11 mouse cellular contexts compared by ENCODE assay signal in genomic region chr13:56209067-56209411, GRCm38 (mm10). TPM values are rescaled to one million over a fixed set of nuclear protein-coding genes. Genes with fewer than 3 reads are reported as not detected.
A peak's percentile ranks its signal among the peaks of the same experiment; 100 is the strongest.
DNase-seq lines count a peak whose midpoint lies in the region; ATAC-seq lines count a peak whose summit lies in the region.
"Had no signal": no experiment of that assay in that cellular context is flagged by ENCODE, and none has a peak within 500 bp of the region (broad histone marks: within the 10 kb centered on the region; RNA-seq: fewer than 3 reads in every experiment).

No protein-coding gene starts in this region.

- H3K4me2 ChIP-seq in heart, embryonic 11.5 days, result peak overlapping the region; percentile 39
- peak overlapping the region; percentile 36 for H3K4me2 ChIP-seq in neural tube, embryonic 11.5 days (ENCODE audit: low read depth)
- H3K4me2 ChIP-seq in limb, embryonic 13.5 days (replicated peaks), result peak overlapping the region; percentile 62

- H3K27me3 ChIP-seq in heart, embryonic 11.5 days (ENCODE audit: control insufficient read depth, insufficient read depth, low read length), result peaks cover 18% of the 10 kb centered on the region
- peaks cover 21% of the 10 kb centered on the region for H3K27me3 ChIP-seq in neural tube, embryonic 11.5 days (ENCODE audit: control insufficient read depth, insufficient read depth, low read length)
- H3K27me3 ChIP-seq in limb, embryonic 13.5 days, result peaks cover 11% of the 10 kb centered on the region

- no peaks in the 10 kb centered on the region for H3K4me1 ChIP-seq in heart, embryonic 11.5 days (ENCODE audit: control insufficient read depth, insufficient read depth, low read length)
- peaks cover 13% of the 10 kb centered on the region for H3K4me1 ChIP-seq in neural tube, embryonic 11.5 days (ENCODE audit: control insufficient read depth, insufficient read depth, low read length)
- H3K4me1 ChIP-seq in limb, embryonic 13.5 days, result peaks cover 15% of the 10 kb centered on the region

- no peak for ATAC-seq in heart, embryonic 11.5 days (replicated peaks; ENCODE audit: insufficient number of reproducible peaks, low FRiP score, low TSS enrichment)
- peak; percentile 48; the same call in 1 of the 2 replicates for ATAC-seq in neural tube, embryonic 11.5 days (ENCODE audit: insufficient read depth, low FRiP score, low TSS enrichment)
- no peak for ATAC-seq in limb, embryonic 13.5 days (ENCODE audit: low FRiP score, low read depth)

- H3K9me3 ChIP-seq in heart, embryonic 11.5 days (replicated peaks; ENCODE audit: control insufficient read depth, low read length), result no peaks in the 10 kb centered on the region; the same call in 1 of the 2 replicates
- H3K9me3 ChIP-seq in neural tube, embryonic 11.5 days (ENCODE audit: control insufficient read depth, low read length), result no peaks in the 10 kb centered on the region
- H3K9me3 ChIP-seq in limb, embryonic 13.5 days, result no peaks in the 10 kb centered on the region

- H3K9ac ChIP-seq in heart, embryonic 11.5 days (ENCODE audit: low read depth, low read length), result no peak overlapping the region
- peak overlapping the region; percentile 39; the same call in 1 of the 2 replicates for H3K9ac ChIP-seq in neural tube, embryonic 11.5 days (ENCODE audit: low read length)
- peak overlapping the region; percentile 54 for H3K9ac ChIP-seq in limb, embryonic 13.5 days

- no peak overlapping the region for H3K4me3 ChIP-seq in heart, embryonic 11.5 days (ENCODE audit: low read depth, low read length)
- H3K4me3 ChIP-seq in neural tube, embryonic 11.5 days (ENCODE audit: low read depth, low read length), result no peak overlapping the region
- H3K4me3 ChIP-seq in limb, embryonic 13.5 days, result peak overlapping the region; percentile 28
- H3K4me3 ChIP-seq: erythroblast, embryonic 14.5 days had no signal

- no peaks in the 10 kb centered on the region for H3K36me3 ChIP-seq in heart, embryonic 11.5 days (ENCODE audit: control insufficient read depth, insufficient read depth, low read length)
- H3K36me3 ChIP-seq in neural tube, embryonic 11.5 days (ENCODE audit: control insufficient read depth, insufficient read depth, low read length), result no peaks in the 10 kb centered on the region
- no peaks in the 10 kb centered on the region for H3K36me3 ChIP-seq in limb, embryonic 13.5 days

- WGBS in heart, embryonic 11.5 days (ENCODE audit: insufficient replicate concordance), result 18% methylated on average over 6 of the region's 8 CpGs
- 10% methylated on average over 8 of the region's 8 CpGs for WGBS in neural tube, embryonic 11.5 days
- 16% methylated on average over 8 of the region's 8 CpGs for WGBS in limb, embryonic 13.5 days

- no peak for DNase-seq in heart, adult 8-10 months (ENCODE audit: low spot score)
- DNase-seq in neural tube, embryonic 11.5 days (ENCODE audit: low spot score), result no peak
- DNase-seq in neural tube, embryonic 10.5 days (ENCODE audit: extremely low spot score, low spot score), result no peak
- no peak for DNase-seq in adrenal gland, postnatal 25 days
- DNase-seq in spleen, postnatal 14 days (ENCODE audit: low spot score in 2 of 2), result no peak
- DNase-seq in lung, postnatal 36 days, result no peak
- DNase-seq: spleen, adult 18-20 months had no signal

- H3K27ac ChIP-seq in heart, embryonic 11.5 days (ENCODE audit: low read depth, low read length), result no peak overlapping the region
- H3K27ac ChIP-seq in neural tube, embryonic 11.5 days (ENCODE audit: low read depth, low read length), result peak overlapping the region; percentile 65
- H3K27ac ChIP-seq in limb, embryonic 13.5 days, result no peak overlapping the region

RNA-seq across cellular contexts. Expression of gene Tifab, which starts 30.4 kb away (rescaled TPM):
- 0.33 and 0.55 TPM in 2 replicates for polyA plus RNA-seq in heart, embryonic 11.5 days (2014; fragmentation: Nextera tagmentation; extraction: Ambion mirVana)
- total RNA-seq in heart, adult 8-10 months (2022), result 1 to 10 TPM in 1 of 4 experiments, under 1 TPM in 3; 0.50 to 1.2 (median 0.82) TPM
- polyA plus RNA-seq in neural tube, embryonic 11.5 days (2014; fragmentation: Nextera tagmentation; extraction: Ambion mirVana), result 0.26 and 0.44 TPM in 2 replicates
- polyA plus RNA-seq in limb, embryonic 13.5 days (2015; fragmentation: Nextera tagmentation; extraction: Ambion mirVana), result 1.5 and 1.7 TPM in 2 replicates
- 1.1 and 1.5 TPM in 2 replicates for total RNA-seq in adrenal gland, postnatal 25 days (2021)

RNA-seq across cellular contexts. Expression of gene Neurog1, which starts 42.9 kb away (rescaled TPM):
- polyA plus RNA-seq in heart, embryonic 11.5 days (2014; fragmentation: Nextera tagmentation; extraction: Ambion mirVana), result 0.09 TPM in 1 of 2 replicates, not detected in the other
- total RNA-seq in heart, adult 8-10 months (2022), result not detected
- polyA plus RNA-seq in neural tube, embryonic 11.5 days (2014; fragmentation: Nextera tagmentation; extraction: Ambion mirVana), result 37.3 and 44.0 TPM in 2 replicates
- polyA plus RNA-seq in limb, embryonic 13.5 days (2015; fragmentation: Nextera tagmentation; extraction: Ambion mirVana), result not detected in 2 replicates
- total RNA-seq in adrenal gland, postnatal 25 days (2021), result not detected in 2 replicates
- total RNA-seq: hematopoietic stem cell, adult 5-6 weeks had no signal
- polyA plus RNA-seq: erythroblast, embryonic 14.5 days had no signal

Comparison
In these comparisons a context has a peak if more than half of its experiments do, and no peak if none do; other contexts are left out.
1. RNA of gene Neurog1, which starts 42.9 kb away (polyA plus RNA-seq): 37.3 to 44.0 TPM in neural tube, embryonic 11.5 days; 0.09 TPM in heart, embryonic 11.5 days and not detected in limb, embryonic 13.5 days; every median in the first group is over 10 times any median in the second.
2. Peak in every context shown above with its lines, with median percentiles within 50 percentile points of each other: H3K4me2 ChIP-seq.